Mouse (Mus musculus): ENCODE data around the gene Lhx2. TPM values are rescaled to one million over a fixed set of nuclear protein-coding genes. Genes with fewer than 3 reads are reported as not detected.

Gene Lhx2
- polyA plus RNA-seq, 1 experiment: 0.70 TPM

GRCm38 (mm10) chr2:38378346-38378745 is 39.3 kb downstream of the Lhx2 start:
- TF ChIP-seq CTCF (IDR thresholded peaks at IDR 0.05; ENCODE audit: control insufficient read depth, insufficient read depth, low read length) (no peak), POLR2A (IDR thresholded peaks at IDR 0.05; ENCODE audit: borderline replicate concordance, control insufficient read depth, low read depth, low read length) (no peak)
- Histone ChIP-seq H3K27ac (ENCODE audit: control insufficient read depth, insufficient read depth, low read depth, low read length, poor library complexity) (no peak overlapping the region), H3K4me3 (replicated peaks; ENCODE audit: control insufficient read depth, low read depth, low read length) (no peak overlapping the region), H3K4me1 (ENCODE audit: control insufficient read depth, insufficient read depth, low read length) (no peaks in the 10 kb centered on the region)
- WGBS: 19% methylated on average over 5 of the region's 5 CpGs

GRCm38 (mm10) chr2:38378849-38379545 is 39.9 kb downstream of the Lhx2 start:
- WGBS: 8% methylated on average over 29 of the region's 29 CpGs
- no peak overlapping the region for H3K4me3 ChIP-seq (replicated peaks; ENCODE audit: control insufficient read depth, low read depth, low read length)
- H3K4me1 ChIP-seq (ENCODE audit: control insufficient read depth, insufficient read depth, low read length): no peaks in the 10 kb centered on the region
- TF ChIP-seq CTCF (IDR thresholded peaks at IDR 0.05; ENCODE audit: control insufficient read depth, insufficient read depth, low read length) (no peak), POLR2A (IDR thresholded peaks at IDR 0.05; ENCODE audit: borderline replicate concordance, control insufficient read depth, low read depth, low read length) (no peak)
- no peak overlapping the region for H3K27ac ChIP-seq (ENCODE audit: control insufficient read depth, insufficient read depth, low read depth, low read length, poor library complexity)

GRCm38 (mm10) chr2:38379546-38379870 is 40.4 kb downstream of the Lhx2 start:
- Histone ChIP-seq H3K4me3 (replicated peaks; ENCODE audit: control insufficient read depth, low read depth, low read length) (no peak overlapping the region), H3K27ac (ENCODE audit: control insufficient read depth, insufficient read depth, low read depth, low read length, poor library complexity) (no peak overlapping the region), H3K4me1 (ENCODE audit: control insufficient read depth, insufficient read depth, low read length) (no peaks in the 10 kb centered on the region)
- WGBS: 11% methylated on average over 4 of the region's 4 CpGs
- TF ChIP-seq POLR2A (IDR thresholded peaks at IDR 0.05; ENCODE audit: borderline replicate concordance, control insufficient read depth, low read depth, low read length) (no peak), CTCF (IDR thresholded peaks at IDR 0.05; ENCODE audit: control insufficient read depth, insufficient read depth, low read length) (no peak)

DNA sequence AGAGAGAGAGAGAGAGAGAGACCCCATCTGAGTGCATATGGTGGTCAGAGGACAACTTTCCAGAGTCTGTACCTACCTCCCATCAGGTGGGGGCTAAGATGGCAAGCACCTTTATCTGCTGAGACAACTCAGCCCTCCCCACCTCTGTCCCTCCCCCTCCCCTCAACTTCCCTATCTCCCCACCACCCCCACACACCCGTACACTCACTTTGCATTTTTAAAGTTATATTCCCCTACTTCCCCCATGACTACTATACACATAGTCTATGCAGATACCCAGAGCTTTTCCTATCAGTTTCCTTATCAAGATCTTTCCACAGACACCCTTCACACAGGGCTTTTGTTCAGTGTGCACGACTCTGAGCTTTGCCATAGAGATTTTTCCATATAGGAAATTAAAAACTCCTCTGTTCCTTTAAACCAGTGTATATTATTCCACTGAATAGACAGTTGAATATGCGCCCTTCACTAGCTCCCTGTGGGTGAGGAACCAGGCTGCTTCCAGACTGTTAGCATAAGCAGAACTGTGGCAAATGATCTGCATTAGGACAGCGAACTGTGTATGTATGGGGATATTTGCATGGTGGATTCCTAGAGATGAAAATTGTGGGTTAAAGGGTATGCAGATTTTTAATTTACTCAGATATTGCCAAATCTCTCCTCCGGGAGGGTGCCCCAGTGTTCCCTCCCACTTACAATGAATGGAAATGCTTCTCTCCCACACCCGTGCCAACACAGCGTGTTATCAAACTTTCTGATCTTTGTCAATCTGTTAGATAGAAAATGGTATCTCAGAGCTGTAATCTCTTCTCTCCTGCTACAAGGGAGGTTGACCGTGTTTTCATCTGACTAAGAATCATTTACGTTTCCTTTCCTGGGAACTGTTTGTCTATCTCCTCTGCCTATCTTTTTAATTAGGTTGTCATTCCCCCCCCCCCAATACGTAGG is 41.3 kb downstream of the Lhx2 start:
- WGBS: 37% methylated on average over 10 of the region's 10 CpGs
- TF ChIP-seq CTCF (IDR thresholded peaks at IDR 0.05; ENCODE audit: control insufficient read depth, insufficient read depth, low read length): no peak
- TF ChIP-seq POLR2A (IDR thresholded peaks at IDR 0.05; ENCODE audit: borderline replicate concordance, control insufficient read depth, low read depth, low read length): no peak
- Histone ChIP-seq H3K27ac (ENCODE audit: control insufficient read depth, insufficient read depth, low read depth, low read length, poor library complexity) (no peak overlapping the region), H3K4me1 (ENCODE audit: control insufficient read depth, insufficient read depth, low read length) (no peaks in the 10 kb centered on the region), H3K4me3 (replicated peaks; ENCODE audit: control insufficient read depth, low read depth, low read length) (no peak overlapping the region)

- no peaks in the 10 kb centered on the region for H3K4me1 ChIP-seq (ENCODE audit: control insufficient read depth, insufficient read depth, low read length)
- WGBS: 76% methylated on average over 10 of the region's 10 CpGs
- no peak overlapping the region for H3K4me3 ChIP-seq (replicated peaks; ENCODE audit: control insufficient read depth, low read depth, low read length)
- no peak overlapping the region for H3K27ac ChIP-seq (ENCODE audit: control insufficient read depth, insufficient read depth, low read depth, low read length, poor library complexity)
- TF ChIP-seq CTCF (IDR thresholded peaks at IDR 0.05; ENCODE audit: control insufficient read depth, insufficient read depth, low read length) (no peak), POLR2A (IDR thresholded peaks at IDR 0.05; ENCODE audit: borderline replicate concordance, control insufficient read depth, low read depth, low read length) (no peak)
Observed at GRCm38 (mm10) chr2:38387568-38388262, 48.6 kb downstream of the Lhx2 start.

- TF ChIP-seq POLR2A (IDR thresholded peaks at IDR 0.05; ENCODE audit: borderline replicate concordance, control insufficient read depth, low read depth, low read length): no peak
- no peak for TF ChIP-seq CTCF (IDR thresholded peaks at IDR 0.05; ENCODE audit: control insufficient read depth, insufficient read depth, low read length)
- 68% methylated on average over 17 of the region's 17 CpGs for WGBS
- Histone ChIP-seq H3K4me3 (replicated peaks; ENCODE audit: control insufficient read depth, low read depth, low read length) (no peak overlapping the region), H3K27ac (ENCODE audit: control insufficient read depth, insufficient read depth, low read depth, low read length, poor library complexity) (no peak overlapping the region), H3K4me1 (ENCODE audit: control insufficient read depth, insufficient read depth, low read length) (no peaks in the 10 kb centered on the region)
Observed at GRCm38 (mm10) chr2:38394977-38395868, 56.1 kb downstream of the Lhx2 start.

GRCm38 (mm10) chr2:38395869-38396236 is 56.8 kb downstream of the Lhx2 start:
- TF ChIP-seq POLR2A (IDR thresholded peaks at IDR 0.05; ENCODE audit: borderline replicate concordance, control insufficient read depth, low read depth, low read length): no peak
- TF ChIP-seq CTCF (IDR thresholded peaks at IDR 0.05; ENCODE audit: control insufficient read depth, insufficient read depth, low read length): no peak
- no peak overlapping the region for H3K27ac ChIP-seq (ENCODE audit: control insufficient read depth, insufficient read depth, low read depth, low read length, poor library complexity)
- no peaks in the 10 kb centered on the region for H3K4me1 ChIP-seq (ENCODE audit: control insufficient read depth, insufficient read depth, low read length)
- no peak overlapping the region for H3K4me3 ChIP-seq (replicated peaks; ENCODE audit: control insufficient read depth, low read depth, low read length)
